ENCODE assay signal across 21 mouse cellular contexts in the genomic region with DNA sequence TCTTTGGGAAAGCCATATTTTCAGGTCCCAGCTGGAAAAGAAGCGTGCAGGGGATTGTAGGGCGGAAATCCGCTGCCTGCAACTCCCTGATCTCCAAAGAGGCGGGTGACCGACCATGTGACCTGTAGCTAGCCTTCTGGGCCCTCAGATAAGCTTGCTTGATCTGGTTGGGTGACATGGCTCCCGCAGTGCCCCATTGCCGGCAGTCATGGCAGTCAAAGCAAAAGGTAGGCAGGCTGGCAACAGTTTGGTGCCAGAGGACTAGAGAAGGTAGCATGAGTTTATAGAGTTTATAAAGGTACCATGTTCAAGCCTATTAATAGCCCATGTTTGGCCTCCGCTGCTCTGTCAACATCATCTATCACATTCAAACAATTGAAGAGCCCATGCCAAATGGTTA.
"Had no signal": no experiment of that assay in that cellular context is flagged by ENCODE, and none has a peak within 500 bp of the region (broad histone marks: within the 10 kb centered on the region; RNA-seq: fewer than 3 reads in every experiment).

No protein-coding gene starts in this region.

- H3K9ac ChIP-seq: limb, embryonic 12.5 days; limb, embryonic 15.5 days; lung, embryonic 14.5 days; midbrain, embryonic 13.5 days; neural tube, embryonic 13.5 days had no signal

- H3K9me3 ChIP-seq: limb, embryonic 12.5 days; limb, embryonic 15.5 days; midbrain, embryonic 10.5 days; midbrain, embryonic 13.5 days; neural tube, embryonic 13.5 days had no signal

- H3K36me3 ChIP-seq: limb, embryonic 12.5 days; limb, embryonic 15.5 days; midbrain, embryonic 10.5 days; midbrain, embryonic 13.5 days; neural tube, embryonic 13.5 days had no signal

- DNase-seq: kidney, adult 18-20 months; kidney, adult 9 months; kidney, postnatal 14 days; kidney, postnatal 4 days; left cerebral cortex, postnatal 4 days; lung, embryonic 14.5 days; retina, postnatal 1 day; right cerebral cortex, postnatal 4 days; thymus, adult 18-20 months; thymus, postnatal 36 days had no signal

- H3K4me1 ChIP-seq: limb, embryonic 12.5 days had no signal

- H3K4me2 ChIP-seq: limb, embryonic 12.5 days; limb, embryonic 15.5 days; lung, embryonic 14.5 days; midbrain, embryonic 13.5 days; neural tube, embryonic 13.5 days had no signal

- H3K4me3 ChIP-seq: limb, embryonic 12.5 days; limb, embryonic 15.5 days; megakaryocyte, embryonic 14.5 days; midbrain, embryonic 10.5 days; midbrain, embryonic 13.5 days; myocyte; neural tube, embryonic 13.5 days had no signal

- H3K27ac ChIP-seq: limb, embryonic 12.5 days; limb, embryonic 15.5 days; midbrain, embryonic 10.5 days; midbrain, embryonic 13.5 days; neural tube, embryonic 13.5 days; stomach, postnatal 0 days had no signal

- ATAC-seq: intestine, embryonic 16.5 days; lung, postnatal 0 days; midbrain, embryonic 13.5 days; midbrain, embryonic 16.5 days had no signal

- H3K27me3 ChIP-seq: limb, embryonic 12.5 days; limb, embryonic 15.5 days; midbrain, embryonic 13.5 days had no signal
